Mouse (Mus musculus) adrenal gland, postnatal 10 days (tissue): ENCODE results near the gene Mettl21e. TPM values are rescaled to one million over a fixed set of nuclear protein-coding genes. Genes with fewer than 3 reads are reported as not detected.

Experiments
- total RNA-seq, 2 experiments: library from RNA; stranded (reverse); gene quantifications; 2 replicates each; pipeline ENCODE4 v1.2.3; 2021

Gene Mettl21e
- total RNA-seq, 2 experiments from 2014 or later = 0.21 TPM; not detected in 1

Other genes starting within 250 kb of the Mettl21e start
- 1 to 10 TPM; 1.5 to 1.6 TPM for gene Mettl21c, start 198.9 kb downstream of the Mettl21e start, total RNA-seq
- under 1 TPM in 1 of 2 experiments, not detected in 1; 0.03 TPM for gene Gm8251, start 157.0 kb downstream of the Mettl21e start, total RNA-seq
- 10 to 100 TPM; 15.3 to 17.3 TPM for gene Tex30, start 116.5 kb downstream of the Mettl21e start, total RNA-seq
- 10 to 100 TPM; 21.0 to 21.8 TPM for gene Kdelc1, start 100.2 kb downstream of the Mettl21e start, total RNA-seq
- 10 to 100 TPM; 13.2 to 19.4 TPM for gene Bivm, start 100.0 kb downstream of the Mettl21e start, total RNA-seq
- gene Ercc5, start 71.2 kb downstream of the Mettl21e start, total RNA-seq = 10 to 100 TPM; 15.8 to 20.3 TPM